Mouse (Mus musculus): Measurements from ENCODE around the gene Gar1. TPM values are rescaled to one million over a fixed set of nuclear protein-coding genes. Genes with fewer than 3 reads are reported as not detected.

The Gar1 gene
- 37.0 and 42.1 TPM in 2 replicates for polyA plus RNA-seq (2015; fragmentation: Nextera tagmentation; extraction: Ambion mirVana)

DNA sequence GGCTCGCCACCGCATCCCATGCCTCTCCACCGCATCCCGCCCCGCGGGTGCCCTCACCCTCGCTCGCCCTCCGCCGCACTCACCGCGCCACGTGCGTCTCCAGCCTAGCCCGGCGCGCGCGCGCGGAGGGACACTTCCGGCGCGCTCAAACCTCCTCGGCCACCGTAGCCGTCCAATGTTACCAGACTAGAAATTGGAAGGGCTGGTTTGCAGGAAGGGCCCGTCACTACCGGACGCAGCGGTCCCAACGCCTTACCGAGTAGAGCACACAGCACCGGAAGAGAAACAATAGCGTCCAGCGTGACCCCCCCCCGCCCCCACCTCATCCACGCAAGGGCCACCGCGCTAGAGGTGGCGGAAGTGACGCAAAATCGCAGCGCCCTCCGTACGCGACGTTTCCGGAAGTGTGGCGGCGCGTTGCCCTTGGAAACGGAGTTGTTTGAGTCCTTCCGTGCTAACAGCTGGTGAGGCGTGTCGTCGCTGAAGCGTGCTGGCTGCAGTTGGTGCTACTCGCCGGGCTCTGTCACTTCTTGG is at the start of gene Gar1:
TSS of gene Gar1 (minus strand) at position 362 of the 534 bp plus-strand sequence.
- peak within 1 kb of the TSS; percentile 91 for H3K4me3 ChIP-seq
- peaks cover 3% of the 10 kb centered on the region for H3K36me3 ChIP-seq
- ATAC-seq (replicated peaks; ENCODE audit: insufficient number of reproducible peaks, insufficient read depth, low FRiP score, low read depth) = peak; percentile 89
- H3K4me1 ChIP-seq (replicated peaks) = peaks cover 21% of the 10 kb centered on the region
- H3K9me3 ChIP-seq (replicated peaks) = no peaks in the 10 kb centered on the region
- H3K4me2 ChIP-seq = peak within 1 kb of the TSS; percentile 75
- WGBS = under 1% methylated on average over 60 of the region's 60 CpGs
- no peaks in the 10 kb centered on the region; the same call in 1 of the 2 replicates for H3K27me3 ChIP-seq
- peak within 1 kb of the TSS; percentile 87 for H3K27ac ChIP-seq
- peak within 1 kb of the TSS; percentile 82 for H3K9ac ChIP-seq

DNA sequence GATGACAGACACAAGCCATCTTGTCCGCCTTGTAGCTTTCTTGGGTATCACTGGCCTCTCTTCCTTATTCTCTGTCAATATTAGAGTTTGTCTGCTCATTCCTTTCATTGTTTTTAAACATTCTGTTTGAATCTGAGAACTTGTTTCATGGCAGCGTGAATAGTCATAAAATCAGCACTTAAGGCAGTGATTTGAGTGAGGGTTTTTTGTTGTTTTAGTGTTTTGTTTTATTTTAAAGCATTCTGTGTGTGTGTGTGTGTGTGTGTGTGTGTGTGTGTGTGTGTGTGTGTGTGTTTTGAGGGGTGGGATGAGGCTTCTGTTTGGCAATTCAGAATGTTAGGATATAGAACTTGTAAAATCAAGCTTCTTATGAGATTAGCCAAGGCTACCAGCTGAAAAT is 48.7 kb upstream of the Gar1 start:
- 81% methylated on average over 2 of the region's 2 CpGs for WGBS
- peaks cover 13% of the 10 kb centered on the region for H3K4me1 ChIP-seq (replicated peaks)
- no peaks in the 10 kb centered on the region for H3K27me3 ChIP-seq
- no peaks in the 10 kb centered on the region for H3K9me3 ChIP-seq (replicated peaks)
- no peak for ATAC-seq (replicated peaks; ENCODE audit: insufficient number of reproducible peaks, insufficient read depth, low FRiP score, low read depth)
- H3K4me2 ChIP-seq = peak overlapping the region; percentile 91
- peak overlapping the region; percentile 63 for H3K4me3 ChIP-seq
- no peak overlapping the region for H3K9ac ChIP-seq
- H3K27ac ChIP-seq = no peak overlapping the region; the same call in 1 of the 2 replicates
- H3K36me3 ChIP-seq = no peaks in the 10 kb centered on the region

DNA sequence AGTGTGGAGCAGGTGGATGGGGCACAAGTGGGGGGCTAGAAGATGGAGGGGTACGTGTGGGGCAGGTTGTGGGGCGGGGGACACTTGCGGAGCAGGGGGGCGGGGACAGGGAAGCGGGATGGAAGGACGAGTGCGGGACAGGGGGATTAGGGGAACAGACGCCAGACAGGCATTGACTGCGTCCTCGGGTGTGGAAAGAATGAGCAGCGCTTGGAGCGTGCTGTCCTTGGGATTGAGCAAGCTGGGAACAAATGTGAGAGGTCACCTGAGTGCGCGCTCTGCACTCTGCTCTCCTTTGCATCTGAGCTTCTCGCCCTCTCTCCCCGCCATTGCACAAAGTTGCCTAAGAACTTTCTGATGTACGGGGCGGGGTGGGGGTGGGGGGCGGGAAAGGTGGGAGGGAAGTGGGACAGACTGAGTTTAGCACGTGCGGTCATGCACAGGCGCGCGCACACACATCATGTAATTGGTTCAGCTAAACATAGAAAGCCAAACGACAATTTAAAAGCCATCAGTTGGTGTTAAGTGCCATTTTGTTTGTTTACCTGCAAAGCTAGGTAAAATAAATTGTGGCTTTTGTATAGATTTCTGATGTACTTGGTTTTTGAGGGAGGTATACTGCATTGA is 48.0 kb upstream of the Gar1 start:
- H3K9ac ChIP-seq = peak overlapping the region; percentile 65

DNA sequence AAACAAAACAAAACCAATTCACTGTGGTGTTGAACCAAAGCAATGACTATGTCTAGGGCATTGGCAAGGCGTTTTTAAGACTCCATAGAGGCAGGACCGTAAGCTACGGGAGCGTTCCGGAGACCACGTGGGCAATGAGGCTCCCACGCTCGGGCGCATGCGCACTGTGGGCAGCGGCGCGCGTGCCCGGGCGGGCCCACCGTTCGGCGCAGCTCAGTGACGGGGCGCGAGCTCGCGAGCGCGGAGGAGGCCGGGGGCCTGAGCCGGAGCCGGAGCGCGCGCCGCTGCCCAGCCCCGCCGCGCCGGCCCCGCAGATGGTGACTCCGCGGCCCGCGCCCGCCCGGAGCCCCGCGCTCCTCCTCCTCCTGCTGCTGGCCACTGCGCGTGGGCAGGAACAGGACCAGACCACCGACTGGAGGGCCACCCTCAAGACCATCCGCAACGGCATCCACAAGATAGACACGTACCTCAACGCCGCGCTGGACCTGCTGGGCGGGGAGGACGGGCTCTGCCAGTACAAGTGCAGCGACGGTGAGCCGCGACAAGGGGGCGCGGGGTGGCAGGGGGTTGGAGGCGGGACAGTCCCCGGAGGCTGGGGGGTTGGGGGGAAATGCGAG is 47.3 kb upstream of the Gar1 start, which contains the start of gene Pla2g12a:
TSS of gene Pla2g12a (plus strand) at position 202 of the 617 bp plus-strand sequence.
- H3K27ac ChIP-seq = peak within 1 kb of the TSS; percentile 74
- H3K27me3 ChIP-seq = no peaks in the 10 kb centered on the region
- H3K9me3 ChIP-seq (replicated peaks) = no peaks in the 10 kb centered on the region
- no peaks in the 10 kb centered on the region for H3K36me3 ChIP-seq
- H3K4me2 ChIP-seq = peak within 1 kb of the TSS; percentile 91
- peaks cover 13% of the 10 kb centered on the region for H3K4me1 ChIP-seq (replicated peaks)
- under 1% methylated on average over 65 of the region's 66 CpGs for WGBS
- peak within 1 kb of the TSS; percentile 63 for H3K4me3 ChIP-seq
- peak within 1 kb of the TSS; percentile 65 for H3K9ac ChIP-seq
- peak; percentile 89 for ATAC-seq (replicated peaks; ENCODE audit: insufficient number of reproducible peaks, insufficient read depth, low FRiP score, low read depth)

More for the DNA sequence above, 48.0 kb upstream of the Gar1 start:
- peak; percentile 63 for ATAC-seq (replicated peaks; ENCODE audit: insufficient number of reproducible peaks, insufficient read depth, low FRiP score, low read depth)
- Histone ChIP-seq H3K4me2 (peak overlapping the region; percentile 91), H3K27ac (peak overlapping the region; percentile 74), H3K9me3 (replicated peaks) (no peaks in the 10 kb centered on the region), H3K27me3 (no peaks in the 10 kb centered on the region), H3K4me3 (peak overlapping the region; percentile 63), H3K4me1 (replicated peaks) (peaks cover 13% of the 10 kb centered on the region), H3K36me3 (no peaks in the 10 kb centered on the region)
- WGBS = under 1% methylated on average over 25 of the region's 25 CpGs

DNA sequence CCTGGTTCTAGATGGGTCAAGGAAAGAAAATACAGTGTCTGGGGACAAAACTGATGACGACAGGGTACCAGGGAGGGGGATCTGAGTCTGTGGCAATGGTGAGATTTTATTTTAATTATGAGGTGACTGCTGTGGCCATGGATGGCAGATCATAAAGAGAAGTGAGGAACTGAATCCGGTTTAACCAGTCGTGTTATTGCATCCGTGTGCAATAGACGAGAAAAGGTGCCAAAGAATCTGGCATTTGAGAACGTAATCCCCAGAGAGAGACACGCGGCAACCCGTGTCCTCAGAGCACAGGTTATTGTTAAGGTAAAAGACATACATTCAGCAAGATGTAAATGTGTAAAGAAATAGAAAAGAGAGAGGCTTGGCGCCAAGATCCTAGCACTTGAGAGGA is 46.1 kb upstream of the Gar1 start:
- no peak overlapping the region for H3K4me2 ChIP-seq
- peaks cover 13% of the 10 kb centered on the region for H3K4me1 ChIP-seq (replicated peaks)
- no peak overlapping the region for H3K27ac ChIP-seq
- H3K27me3 ChIP-seq = no peaks in the 10 kb centered on the region
- no peak overlapping the region for H3K9ac ChIP-seq
- H3K36me3 ChIP-seq = no peaks in the 10 kb centered on the region
- no peaks in the 10 kb centered on the region for H3K9me3 ChIP-seq (replicated peaks)
- H3K4me3 ChIP-seq = no peak overlapping the region
- no peak for ATAC-seq (replicated peaks; ENCODE audit: insufficient number of reproducible peaks, insufficient read depth, low FRiP score, low read depth)
- 87% methylated on average over 10 of the region's 10 CpGs for WGBS

DNA sequence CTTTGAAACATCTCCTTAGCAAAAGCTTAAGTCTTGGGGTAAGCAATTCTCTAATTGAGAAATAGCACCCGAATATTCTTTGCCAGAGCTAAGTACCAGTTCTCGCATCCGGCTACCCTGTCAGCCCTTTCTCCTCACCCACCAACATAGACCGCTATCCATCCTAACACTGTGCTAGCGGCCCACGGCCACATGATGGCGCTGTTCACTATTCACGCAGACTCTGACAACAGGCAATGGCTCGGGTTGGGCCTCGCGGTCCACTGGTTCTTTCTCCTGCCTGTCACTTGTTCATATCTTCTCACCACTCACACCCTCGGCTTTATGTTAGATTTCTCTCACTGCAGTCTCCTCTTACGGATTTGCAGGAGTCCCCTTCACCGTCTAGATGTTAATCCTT is 32.5 kb upstream of the Gar1 start:
- WGBS = 37% methylated on average over 14 of the region's 14 CpGs
- no peak for ATAC-seq (replicated peaks; ENCODE audit: insufficient number of reproducible peaks, insufficient read depth, low FRiP score, low read depth)
- no peak overlapping the region for H3K9ac ChIP-seq

DNA sequence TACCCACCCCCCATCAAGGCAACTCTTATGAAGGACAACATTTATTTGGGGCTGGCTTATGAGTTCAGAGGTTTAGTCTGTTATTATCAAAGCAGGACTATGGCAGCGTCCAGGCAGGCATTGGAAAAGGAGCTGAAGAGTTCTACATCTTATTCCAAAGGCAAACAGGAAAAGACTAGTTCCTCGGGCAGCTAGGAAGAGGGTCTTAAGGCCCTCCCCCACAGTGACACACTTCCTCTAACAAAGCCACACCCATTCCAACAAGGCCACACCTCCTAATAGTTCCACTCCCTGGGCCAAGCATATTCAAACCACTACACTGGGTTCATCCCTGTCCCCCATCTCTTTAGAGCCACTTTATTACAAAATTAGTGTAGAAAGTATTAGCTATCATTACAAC is 31.4 kb upstream of the Gar1 start:
- Histone ChIP-seq H3K36me3 (no peaks in the 10 kb centered on the region), H3K4me2 (no peak overlapping the region), H3K27me3 (no peaks in the 10 kb centered on the region), H3K9me3 (replicated peaks) (no peaks in the 10 kb centered on the region), H3K9ac (no peak overlapping the region), H3K4me3 (no peak overlapping the region), H3K27ac (no peak overlapping the region), H3K4me1 (replicated peaks) (no peaks in the 10 kb centered on the region)
- WGBS = 62% methylated on average over 2 of the region's 2 CpGs
- ATAC-seq (replicated peaks; ENCODE audit: insufficient number of reproducible peaks, insufficient read depth, low FRiP score, low read depth) = no peak

More for the DNA sequence above, 32.5 kb upstream of the Gar1 start:
- Histone ChIP-seq H3K9me3 (replicated peaks) (no peaks in the 10 kb centered on the region), H3K4me1 (replicated peaks) (no peaks in the 10 kb centered on the region), H3K27ac (no peak overlapping the region), H3K4me3 (no peak overlapping the region), H3K36me3 (no peaks in the 10 kb centered on the region), H3K4me2 (no peak overlapping the region), H3K27me3 (no peaks in the 10 kb centered on the region)

DNA sequence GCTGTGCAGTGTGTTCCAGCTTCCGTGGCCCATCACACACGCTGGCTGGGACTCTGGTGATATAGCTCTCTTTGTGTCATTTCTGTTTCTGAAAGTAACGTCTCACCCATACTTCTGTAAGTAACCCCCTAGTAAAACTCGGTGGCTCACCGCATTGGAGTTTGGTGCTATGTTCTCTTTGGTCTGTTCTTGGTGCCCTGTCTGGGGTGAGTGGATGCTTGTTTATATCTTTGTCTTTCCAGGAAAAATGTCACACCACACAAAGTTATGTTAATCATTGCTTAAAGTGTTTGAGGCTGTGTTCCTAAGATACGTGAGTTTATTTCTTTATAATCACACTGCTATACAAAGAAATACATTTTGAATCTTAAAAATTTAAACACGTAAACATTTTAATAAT is 15.7 kb upstream of the Gar1 start:
- H3K9me3 ChIP-seq (replicated peaks) = no peaks in the 10 kb centered on the region
- no peak overlapping the region for H3K27ac ChIP-seq
- H3K9ac ChIP-seq = no peak overlapping the region
- no peaks in the 10 kb centered on the region for H3K36me3 ChIP-seq
- H3K27me3 ChIP-seq = 0 out of 2 replicates have a peak, but pooled peaks cover 2% of the 10 kb centered on the region
- H3K4me2 ChIP-seq = no peak overlapping the region
- 76% methylated on average over 7 of the region's 7 CpGs for WGBS
- H3K4me1 ChIP-seq (replicated peaks) = no peaks in the 10 kb centered on the region
- H3K4me3 ChIP-seq = no peak overlapping the region
- no peak for ATAC-seq (replicated peaks; ENCODE audit: insufficient number of reproducible peaks, insufficient read depth, low FRiP score, low read depth)

DNA sequence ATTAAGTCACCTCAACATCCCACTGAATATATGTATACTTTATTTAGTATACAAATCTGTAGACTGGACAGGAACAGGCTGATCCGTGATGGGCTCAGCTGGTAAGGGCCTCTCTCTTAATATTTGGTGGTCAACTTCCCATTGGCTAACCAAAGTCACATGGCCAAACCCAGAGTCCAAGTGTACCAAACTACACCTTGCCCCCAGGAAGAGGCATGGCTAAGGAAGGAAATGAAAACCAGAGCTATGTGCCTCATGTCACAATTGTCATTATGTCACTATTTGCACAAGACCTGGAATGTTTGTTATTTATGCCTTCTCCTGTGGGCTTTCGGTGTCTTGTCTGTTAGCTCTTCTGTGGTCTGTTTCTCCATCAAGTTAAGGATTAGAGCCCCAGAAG is 14.7 kb upstream of the Gar1 start:
- Histone ChIP-seq H3K4me3 (no peak overlapping the region), H3K4me2 (no peak overlapping the region), H3K9ac (no peak overlapping the region), H3K4me1 (replicated peaks) (no peaks in the 10 kb centered on the region), H3K27me3 (0 out of 2 replicates have a peak, but pooled peaks cover 2% of the 10 kb centered on the region), H3K27ac (no peak overlapping the region), H3K9me3 (replicated peaks) (no peaks in the 10 kb centered on the region), H3K36me3 (no peaks in the 10 kb centered on the region)
- no peak for ATAC-seq (replicated peaks; ENCODE audit: insufficient number of reproducible peaks, insufficient read depth, low FRiP score, low read depth)
- WGBS = 80% methylated on average over 2 of the region's 2 CpGs

DNA sequence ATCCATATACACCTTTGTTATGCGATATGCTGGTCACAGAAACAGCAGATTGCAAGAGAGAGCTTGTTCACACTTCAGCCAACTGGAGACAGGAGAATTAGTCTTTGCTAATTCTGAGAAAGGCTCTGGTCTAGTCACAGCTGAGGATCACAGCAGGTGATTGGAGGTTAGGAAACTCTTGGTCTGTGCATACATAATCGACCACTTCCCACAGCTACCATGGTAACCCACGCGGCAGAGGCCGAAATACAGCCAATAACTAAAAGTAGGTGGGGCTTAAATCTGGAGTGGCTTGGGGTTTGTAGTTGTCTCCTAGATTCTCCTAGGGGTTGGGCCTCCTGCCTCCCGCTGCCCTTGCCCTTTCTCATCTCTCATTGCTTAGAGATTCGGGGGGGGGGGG is 6.8 kb upstream of the Gar1 start:
- ATAC-seq (replicated peaks; ENCODE audit: insufficient number of reproducible peaks, insufficient read depth, low FRiP score, low read depth) = no peak
- WGBS = 51% methylated on average over 7 of the region's 7 CpGs

DNA sequence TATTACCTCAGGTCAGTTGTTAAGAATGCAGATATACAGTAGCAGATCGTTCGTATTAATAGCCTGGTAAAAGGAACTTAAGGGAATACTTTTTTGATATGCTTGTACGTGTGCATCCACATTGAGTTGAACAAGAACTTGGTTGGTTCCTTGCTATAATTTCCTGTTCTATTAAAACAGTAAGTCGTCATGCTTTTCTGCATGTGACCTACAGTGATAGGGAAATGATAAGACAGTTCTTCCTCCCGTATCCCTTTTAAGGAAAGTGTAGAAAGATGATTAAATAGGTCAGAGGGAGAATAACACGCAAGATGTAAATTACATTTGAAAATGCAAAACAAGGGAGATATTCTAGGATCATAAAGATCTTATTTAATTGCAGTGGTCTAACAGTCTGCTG is 5.8 kb upstream of the Gar1 start:
- H3K36me3 ChIP-seq = no peaks in the 10 kb centered on the region
- no peak for ATAC-seq (replicated peaks; ENCODE audit: insufficient number of reproducible peaks, insufficient read depth, low FRiP score, low read depth)

More for the DNA sequence above, 6.8 kb upstream of the Gar1 start:
- Histone ChIP-seq H3K36me3 (no peaks in the 10 kb centered on the region), H3K27me3 (no peaks in the 10 kb centered on the region; the same call in 1 of the 2 replicates), H3K9me3 (replicated peaks) (no peaks in the 10 kb centered on the region), H3K9ac (no peak overlapping the region), H3K4me2 (no peak overlapping the region), H3K4me3 (no peak overlapping the region), H3K4me1 (replicated peaks) (peaks cover 10% of the 10 kb centered on the region), H3K27ac (no peak overlapping the region)

More for the DNA sequence above, 5.8 kb upstream of the Gar1 start:
- Histone ChIP-seq H3K27me3 (no peaks in the 10 kb centered on the region; the same call in 1 of the 2 replicates), H3K9me3 (replicated peaks) (no peaks in the 10 kb centered on the region), H3K4me3 (no peak overlapping the region), H3K4me1 (replicated peaks) (peaks cover 10% of the 10 kb centered on the region), H3K4me2 (no peak overlapping the region), H3K27ac (no peak overlapping the region), H3K9ac (no peak overlapping the region)
- 63% methylated on average over 6 of the region's 6 CpGs for WGBS

Measured in heart, embryonic 15.5 days (tissue).